Mouse (Mus musculus) adrenal gland, adult 2 months (tissue): ENCODE data around the gene Ubash3b. TPM values are rescaled to one million over a fixed set of nuclear protein-coding genes. Genes with fewer than 3 reads are reported as not detected.

Experiments
- DNase-seq: peaks from one replicate; pipeline ENCODE4 v3.0.0; 2021
- polyA plus RNA-seq: library from polyadenylated mRNA; depleted of rRNA; stranded (reverse); fragments of >200 nt; gene quantifications from 2 replicates; pipeline ENCODE4 v1.2.3, GENCODE M21; 2012
- total RNA-seq, 2 experiments: library from RNA; stranded (reverse); gene quantifications; 2 replicates each; pipeline ENCODE4 v1.2.3; 2021

Gene Ubash3b
- total and polyA plus RNA-seq, 3 experiments, result 1.9 to 2.5 (median 2.1) TPM

DNA sequence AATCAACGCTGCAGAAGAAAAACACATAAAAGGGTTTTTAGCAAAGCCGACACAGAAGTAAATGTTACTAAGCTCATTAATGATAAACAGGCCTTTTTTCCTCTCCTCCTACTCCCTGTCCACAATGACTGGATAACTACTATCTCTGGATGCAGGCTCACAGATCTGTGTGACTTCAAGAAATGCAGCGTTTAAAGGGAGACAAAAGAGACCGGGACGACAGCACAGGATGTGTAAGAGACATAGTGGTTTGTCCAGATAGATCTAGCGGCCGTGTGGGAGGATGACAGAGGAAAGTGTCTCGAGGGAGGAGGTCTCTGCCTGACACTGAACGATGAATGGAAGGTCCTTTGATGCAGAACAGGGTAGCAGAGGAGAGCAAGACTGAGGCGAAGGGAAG is 5.4 kb upstream of the Ubash3b start:
- no peak for DNase-seq

DNA sequence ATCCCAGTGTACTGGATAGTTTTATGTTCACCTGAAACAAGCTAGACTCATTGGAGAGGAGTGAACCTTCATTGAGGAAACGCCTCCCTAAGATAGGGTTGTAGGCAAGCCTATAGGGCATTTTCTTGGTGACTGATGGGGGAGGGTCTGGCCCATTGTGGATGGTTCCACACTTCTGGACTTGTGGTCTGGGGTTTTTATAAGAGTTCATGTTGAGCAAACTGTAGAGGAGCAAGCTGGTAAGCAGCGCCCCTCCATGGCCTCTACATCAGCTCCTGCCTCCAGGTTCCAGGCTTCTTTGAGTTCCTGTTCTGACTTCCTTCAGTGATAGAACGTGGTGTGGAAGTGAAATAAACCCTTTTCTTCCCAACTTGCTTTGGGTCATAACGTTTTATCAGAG is 866 bp upstream of the Ubash3b start:
- no peak for DNase-seq

DNA sequence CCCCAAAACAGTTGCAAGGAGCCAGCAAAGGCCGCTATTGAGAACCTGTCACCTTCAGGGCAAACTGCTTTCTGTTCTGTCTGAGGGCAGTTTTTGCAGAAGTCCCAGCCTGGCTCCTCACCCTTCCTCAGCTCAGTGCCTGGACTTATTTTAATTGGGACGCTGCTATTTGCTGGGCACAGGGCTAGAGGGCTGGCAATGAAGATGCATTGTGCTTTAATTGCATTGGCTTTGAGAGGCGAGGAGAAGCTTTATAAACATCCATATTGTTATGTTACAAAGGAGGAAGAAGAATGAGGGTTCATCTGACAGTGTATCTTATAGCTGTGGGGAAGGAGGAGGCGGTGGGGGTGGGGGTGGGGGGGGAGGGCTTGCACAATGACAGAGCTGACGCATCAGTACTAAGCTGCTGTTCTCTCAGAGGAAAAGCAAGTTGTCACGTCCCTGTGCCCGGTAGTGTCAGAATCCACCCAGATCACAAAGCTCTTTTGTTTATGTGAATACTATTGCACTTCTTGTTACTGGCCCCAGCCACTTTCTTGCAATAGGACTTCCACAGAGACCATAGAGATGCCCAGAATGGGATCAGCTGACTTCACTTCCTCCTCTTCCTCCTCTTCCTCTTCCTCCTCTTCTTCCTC is 841 bp downstream of the Ubash3b start:
- DNase-seq, result no peak

DNA sequence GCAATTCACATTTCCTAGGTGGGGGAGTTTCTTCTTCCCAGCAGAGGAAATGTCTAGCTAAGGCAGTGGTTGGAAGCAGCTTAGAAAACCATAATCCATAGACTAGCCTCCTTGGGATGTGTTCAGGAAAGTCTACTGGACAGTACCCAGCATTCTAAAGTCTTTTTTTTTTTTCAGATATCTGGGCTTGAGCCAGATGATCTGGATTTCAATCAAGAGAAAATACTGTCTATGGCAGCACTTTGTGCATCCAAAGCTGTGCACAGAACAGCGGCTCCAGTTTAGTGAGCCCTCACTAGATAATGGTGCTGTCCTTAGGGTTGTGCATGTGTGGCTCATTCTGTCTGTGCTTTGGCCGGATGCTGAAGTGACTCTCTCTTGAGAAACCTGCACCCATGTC is 2.3 kb downstream of the Ubash3b start:
- DNase-seq, result no peak

DNA sequence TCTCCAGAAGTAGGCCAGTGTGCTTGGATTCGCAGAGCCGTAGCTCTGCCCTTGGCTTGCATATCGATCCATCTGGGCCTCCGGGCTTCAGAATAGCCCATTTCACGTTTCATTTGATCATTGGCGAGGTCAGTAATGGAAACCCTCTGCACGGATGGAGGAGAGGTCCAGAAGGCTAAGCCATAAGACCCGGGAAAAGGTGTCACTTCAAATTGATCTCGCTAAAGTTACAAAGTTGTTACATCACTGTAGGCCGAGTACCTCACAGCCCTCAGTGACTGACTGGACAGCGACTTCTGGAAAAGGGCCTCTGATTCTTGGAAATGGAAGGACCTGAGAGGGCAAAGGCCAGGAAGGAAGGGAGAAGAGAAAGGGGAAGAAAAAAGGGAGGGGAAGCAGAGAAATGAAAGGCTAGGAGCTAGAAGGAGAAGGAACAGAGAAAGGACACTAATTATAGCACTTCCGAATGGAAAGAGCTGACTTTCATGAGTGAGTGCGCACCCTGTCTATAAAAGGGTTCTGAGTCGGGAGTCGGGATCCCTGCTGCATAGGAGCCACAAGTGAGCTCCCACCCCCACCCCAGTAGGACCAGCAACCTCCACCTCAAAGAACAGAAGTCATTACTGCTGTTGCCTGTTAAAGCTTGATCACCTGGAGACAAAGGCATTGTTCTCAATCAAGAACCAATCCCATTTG is 3.5 kb downstream of the Ubash3b start:
- no peak for DNase-seq

DNA sequence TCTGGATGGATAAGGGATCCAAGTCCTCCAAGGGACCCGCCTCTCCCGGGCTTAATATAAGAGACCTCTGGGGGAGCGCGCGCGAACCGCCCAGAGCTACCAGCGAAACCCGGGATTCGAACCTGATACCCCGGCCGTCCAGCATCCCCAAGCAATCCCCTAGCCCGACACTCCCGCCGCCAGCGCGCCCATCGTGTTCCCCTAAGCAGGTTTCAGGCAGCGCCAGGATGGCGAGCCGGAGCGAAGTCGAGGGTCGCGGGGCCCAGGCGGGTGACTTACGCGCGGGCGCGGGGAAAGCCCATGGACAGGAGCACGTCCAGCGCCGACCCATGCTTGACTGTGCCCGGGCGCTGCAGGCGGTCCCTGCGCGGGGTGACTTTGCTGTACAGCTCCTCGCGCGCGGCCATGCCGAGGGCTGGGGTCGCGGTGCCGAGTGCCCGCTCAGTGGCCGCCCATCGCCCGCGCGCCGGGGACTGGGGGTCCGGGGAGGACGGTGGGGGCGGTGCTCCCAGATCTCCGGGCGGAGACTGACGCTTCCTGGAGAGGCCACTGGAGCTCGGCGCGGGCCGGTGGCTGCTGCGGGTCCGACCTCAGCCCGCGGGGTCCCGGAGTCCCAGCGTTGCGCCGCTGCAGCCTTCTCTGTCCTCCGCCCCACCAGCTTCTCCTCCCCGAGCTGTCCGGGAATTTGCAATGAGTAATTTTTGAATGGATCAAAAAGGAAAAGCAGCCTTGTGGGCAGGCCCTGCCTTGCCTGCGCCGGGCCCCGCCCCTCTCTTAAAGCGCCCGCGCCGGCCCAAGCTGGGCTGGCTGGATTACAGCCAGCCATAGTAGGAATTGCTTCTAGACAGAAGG is 4.3 kb downstream of the Ubash3b start:
- DNase-seq, result peak; percentile 89

DNA sequence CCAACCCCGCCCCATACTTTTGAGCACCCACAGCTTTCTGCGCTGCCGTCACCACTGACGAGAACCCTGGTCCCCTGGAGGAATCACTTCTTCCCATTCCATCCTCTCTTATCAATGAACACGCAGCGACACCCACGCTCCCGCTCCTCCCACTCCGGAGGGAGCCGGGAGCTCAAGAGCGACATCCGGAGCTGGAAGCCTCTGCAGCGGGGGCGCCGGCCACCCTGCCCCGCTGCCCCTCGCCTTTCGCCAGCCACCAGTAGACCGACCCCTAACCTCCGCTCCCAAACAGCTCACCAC is 4.8 kb downstream of the Ubash3b start:
- DNase-seq, result peak; percentile 30

DNA sequence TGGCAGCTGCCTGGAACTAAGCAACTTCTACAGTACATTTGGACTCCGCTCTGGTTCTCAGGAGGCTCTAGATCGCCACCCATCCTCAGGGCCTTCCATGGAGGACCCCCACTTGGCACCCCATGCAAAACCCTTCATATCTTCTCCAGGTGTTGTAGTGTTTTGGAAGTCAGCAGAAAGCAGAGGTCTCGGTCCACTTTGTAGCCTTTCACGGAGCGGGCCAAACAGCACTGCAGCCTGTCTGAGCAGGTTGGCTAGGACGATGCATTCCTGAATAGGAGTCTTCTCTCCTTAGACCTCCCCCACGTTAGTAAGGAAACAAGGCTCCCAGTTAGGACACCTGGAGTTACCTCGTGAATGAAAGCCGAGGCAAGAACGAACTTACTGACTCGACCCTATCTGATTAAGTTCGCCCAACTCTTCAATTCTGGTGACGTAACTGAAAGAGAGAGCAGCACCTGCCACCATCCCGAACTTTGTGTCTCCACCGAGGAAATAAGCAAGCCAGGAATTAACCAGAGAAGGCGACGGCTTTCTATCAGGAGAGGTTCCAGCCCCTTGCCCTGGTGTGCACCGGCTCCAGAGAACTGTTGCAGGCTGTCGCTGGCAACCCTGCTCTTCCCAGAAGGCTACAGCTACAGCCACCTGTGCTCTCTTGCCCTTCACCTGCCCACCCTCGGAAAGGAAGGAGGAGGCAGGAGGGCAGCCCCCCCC is 5.3 kb downstream of the Ubash3b start:
- no peak for DNase-seq

DNA sequence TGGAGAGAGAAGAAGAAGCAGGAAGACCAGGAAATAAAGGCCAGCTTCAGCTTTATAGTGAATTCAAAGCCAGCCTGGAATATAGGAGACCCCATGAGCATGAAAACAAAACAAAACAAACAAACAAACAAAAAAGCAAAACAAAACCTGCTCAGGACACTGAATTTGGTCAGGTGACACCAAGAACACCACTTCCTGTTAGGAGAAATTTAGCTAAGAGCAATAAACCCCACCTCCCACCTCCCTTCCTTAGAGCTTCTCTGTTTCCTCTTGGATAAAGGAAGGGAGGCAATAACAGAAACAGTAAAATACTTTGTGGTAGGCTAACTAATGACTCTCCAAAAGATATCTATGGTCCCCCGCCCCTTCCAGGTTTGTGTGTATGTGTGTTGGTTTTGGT is 7.5 kb downstream of the Ubash3b start:
- no peak for DNase-seq

DNA sequence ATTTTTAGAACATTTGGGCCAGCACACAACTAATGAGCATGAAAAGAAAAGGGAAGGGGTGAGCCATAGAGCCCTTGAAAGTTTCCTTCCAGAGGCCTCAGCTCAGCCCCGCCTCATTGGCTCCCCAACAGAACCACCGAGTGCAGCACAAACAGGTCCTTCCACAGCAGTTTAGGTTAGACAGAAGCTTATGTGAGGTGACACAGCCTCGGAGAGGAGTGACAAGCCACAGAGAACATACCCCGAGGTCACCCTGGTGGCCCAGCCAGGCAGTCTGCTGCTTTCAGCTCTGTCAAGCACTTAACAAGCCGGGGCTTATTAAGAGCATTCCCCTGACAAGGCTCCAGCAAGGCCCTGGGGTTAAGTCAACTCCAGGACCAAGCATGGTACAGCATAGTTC is 8.4 kb downstream of the Ubash3b start:
- no peak for DNase-seq

DNA sequence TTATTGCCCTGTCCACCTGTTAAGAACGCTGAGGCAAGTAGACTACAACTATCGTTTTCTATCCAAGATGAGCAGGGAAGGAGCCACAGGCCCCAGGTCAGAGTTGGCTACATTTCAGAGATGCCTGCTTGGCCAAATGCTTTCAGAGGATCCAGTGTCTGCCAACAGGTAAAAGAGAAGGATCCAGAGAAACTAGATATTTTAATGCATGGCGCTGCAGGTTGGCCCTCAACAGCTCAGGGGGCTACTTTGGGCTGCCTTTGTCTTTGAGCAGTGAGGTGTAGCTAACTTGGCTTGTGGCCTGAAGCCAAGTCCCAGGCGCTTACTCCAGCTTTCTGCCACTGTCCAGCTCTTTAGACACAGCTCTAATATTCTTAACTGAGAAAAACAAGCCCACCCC is 10.0 kb downstream of the Ubash3b start:
- no peak for DNase-seq

DNA sequence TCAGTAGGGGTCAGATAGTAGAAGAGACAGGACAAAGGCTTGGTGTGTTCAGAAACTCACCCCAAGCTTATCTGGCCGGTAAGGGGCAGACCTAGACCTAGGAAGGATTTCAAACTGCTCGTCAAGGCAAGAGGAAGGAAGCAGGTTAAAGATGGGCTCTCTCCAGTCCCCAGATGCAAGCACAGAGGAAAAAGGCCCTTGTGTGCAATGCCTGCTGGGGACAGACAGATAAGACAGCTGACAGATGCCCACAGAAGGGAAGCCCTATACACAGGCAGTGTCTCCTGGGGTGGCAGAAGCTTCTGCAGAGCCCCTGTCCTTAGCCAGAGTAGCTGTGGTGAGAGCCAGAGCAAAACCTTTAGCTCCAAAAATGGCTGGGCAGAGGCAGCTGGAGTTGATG is 11.6 kb downstream of the Ubash3b start:
- no peak for DNase-seq

DNA sequence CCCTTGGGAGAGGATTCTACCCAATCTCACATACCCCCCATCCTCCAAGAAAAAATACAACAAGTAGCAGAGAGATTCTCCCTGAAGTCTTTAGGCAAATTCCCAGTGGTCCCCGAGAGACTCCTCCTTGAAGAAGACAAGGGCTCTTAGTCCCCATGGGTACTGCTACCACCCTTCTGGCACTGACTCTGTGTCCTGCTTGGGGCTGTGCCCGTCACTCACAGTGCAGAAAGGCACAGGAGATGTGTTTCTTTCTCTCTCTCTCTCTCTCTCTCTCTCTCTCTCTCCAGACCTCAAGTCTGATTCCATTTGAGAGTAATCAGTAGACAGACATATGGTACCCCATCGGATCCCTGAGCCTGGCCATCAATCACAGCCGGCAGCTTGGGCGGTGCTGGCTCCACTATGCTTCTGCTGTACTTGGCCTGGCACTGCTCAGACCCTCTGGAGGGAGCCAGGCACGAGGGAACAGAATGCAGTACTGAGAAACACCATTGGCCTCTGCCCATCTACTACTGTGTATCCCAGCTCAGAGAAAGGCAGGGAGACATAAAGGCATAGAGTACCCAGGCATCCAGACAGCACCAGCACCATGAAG is 12.3 kb downstream of the Ubash3b start:
- DNase-seq, result no peak

DNA sequence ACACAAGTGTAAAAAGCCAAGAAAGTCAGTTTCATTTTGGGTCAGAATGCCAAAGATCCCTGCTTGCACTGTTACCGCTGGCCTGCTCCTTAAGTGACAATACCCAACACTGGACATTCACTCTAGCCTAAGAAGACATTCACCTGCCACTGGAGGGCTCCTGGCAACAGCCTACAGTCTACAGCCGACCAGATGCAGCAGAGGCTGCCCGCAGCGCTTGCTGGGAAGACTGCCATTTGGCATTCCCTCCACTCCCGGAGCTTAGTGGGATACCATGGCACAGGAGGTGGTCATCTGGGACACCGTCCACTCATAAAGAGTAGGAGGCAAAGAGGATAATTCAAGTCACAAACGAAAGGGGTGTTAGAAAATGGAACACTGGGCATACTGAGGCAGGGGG is 12.9 kb downstream of the Ubash3b start:
- no peak for DNase-seq

DNA sequence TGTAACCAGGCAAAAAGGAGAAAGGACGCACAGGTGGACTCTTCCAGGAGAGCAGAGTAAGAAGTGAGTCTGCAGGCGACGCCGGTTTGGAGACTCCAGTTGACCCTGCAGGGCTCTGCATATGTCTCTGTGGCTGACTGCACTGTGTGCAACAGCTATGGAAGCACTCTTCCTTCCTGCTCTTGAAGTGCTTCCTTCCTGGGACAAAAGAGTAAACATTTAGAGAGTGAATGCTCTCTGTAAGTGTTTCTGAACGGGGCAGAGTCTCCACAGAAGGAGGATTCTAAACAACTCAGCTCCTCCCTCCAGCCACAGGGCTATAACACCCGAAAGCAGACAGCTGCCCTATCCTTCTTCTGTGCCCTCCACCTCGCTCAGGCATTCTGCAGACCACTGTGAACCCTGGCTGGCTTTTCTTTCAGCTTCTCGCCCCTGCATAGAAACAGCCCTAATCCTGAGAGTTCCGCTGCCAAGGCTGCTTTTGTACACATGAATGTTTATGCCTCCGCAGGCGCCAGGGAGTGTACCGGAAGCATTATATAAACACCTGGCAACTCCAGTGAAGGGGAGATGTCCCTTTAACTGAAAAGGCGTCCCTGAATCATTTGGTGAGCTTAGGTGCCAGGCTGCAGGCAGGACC is 14.2 kb downstream of the Ubash3b start:
- no peak for DNase-seq

DNA sequence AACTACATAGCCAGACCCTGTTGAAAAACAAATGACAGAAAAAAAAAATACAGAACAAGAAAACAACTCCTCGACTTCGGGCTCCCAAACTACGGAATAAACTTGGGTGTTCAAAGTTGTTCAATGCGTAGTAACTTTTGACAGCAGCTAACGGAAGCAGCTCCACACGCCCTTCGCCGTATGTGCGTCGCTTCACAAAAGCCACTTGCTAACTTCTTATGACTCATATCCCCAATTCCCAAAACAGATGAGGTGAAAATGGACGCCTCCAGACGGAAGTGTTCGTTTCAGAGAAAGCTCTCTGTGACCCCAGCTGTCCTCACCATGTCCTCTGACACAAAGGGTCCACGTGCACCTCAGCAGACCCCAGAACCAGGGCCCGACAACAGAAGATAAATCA is 17.7 kb downstream of the Ubash3b start:
- no peak for DNase-seq

DNA sequence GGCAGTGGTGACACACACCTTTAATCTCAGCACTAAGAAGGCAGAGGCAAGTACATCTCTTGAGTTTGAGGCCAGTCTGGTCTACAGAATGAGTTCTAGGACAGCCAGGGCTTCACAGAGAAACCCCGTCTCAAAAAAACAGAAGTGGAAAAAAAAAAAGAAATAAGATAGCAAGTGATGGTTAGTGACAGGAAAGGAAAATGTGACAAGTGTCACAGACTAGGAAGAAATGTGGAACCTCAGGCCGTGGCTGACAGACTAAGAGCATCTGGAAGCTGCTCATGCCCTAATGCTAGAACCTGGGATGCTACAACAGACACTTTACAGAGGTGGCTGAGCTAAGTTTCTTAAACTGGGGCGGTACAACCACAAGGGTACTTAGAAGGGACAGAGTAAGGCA is 18.4 kb downstream of the Ubash3b start:
- DNase-seq, result no peak

DNA sequence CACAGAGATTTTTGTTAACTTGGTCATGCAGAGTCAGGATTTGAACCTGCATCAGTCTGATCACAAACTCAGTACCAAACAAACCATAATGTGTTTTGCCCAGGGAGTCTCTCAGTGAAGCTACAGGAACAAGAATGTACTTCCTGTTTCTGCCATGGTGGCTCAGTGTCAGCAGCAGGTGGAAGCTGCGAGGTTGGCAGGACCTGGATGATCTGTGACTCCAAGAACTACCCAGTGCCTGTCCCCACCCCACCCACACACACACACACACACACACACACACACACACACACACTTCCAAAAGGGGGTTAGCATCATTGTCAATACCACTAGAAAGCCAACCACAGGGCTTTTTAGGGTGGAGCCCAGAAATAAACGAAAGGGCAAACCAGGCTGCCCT is 20.5 kb downstream of the Ubash3b start:
- DNase-seq, result no peak

DNA sequence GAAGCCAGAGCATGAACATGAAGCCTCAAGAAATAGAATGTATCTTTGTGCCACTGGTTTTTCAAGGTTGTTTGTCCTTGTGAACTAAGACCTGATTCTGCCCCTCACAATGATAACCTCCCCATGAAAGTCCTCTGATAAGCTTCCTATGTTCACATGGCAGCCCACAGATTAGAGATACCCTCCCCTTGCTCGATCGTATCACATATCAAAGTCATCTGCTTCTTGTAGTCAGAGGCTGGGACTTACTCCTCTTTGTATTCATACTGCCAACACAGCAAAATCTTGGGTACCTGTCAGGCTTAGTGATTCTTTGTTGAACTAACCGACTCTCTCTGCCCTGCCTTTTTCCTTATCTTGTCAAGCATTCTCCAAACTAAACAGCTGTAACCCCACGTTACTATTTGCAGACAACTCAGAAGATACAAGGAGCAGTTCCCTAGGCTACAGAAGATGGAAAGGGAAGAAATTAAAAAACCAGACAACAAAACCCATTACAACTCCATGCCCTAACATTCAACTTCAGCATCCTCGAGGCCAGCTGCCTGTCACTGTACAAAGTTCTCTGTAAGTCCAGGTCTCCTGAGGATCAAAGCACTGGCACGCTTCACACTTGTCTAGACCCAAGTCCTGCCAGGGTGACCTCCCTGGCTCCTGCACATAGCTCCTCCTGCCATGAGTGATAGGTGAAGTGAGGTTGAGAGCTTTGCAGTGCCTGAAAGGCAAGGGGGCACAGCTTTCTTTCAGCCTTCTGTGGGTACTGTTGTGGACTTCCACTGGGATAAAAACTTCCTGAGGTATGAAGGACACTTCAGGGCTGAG is 22.3 kb downstream of the Ubash3b start:
- DNase-seq, result no peak

DNA sequence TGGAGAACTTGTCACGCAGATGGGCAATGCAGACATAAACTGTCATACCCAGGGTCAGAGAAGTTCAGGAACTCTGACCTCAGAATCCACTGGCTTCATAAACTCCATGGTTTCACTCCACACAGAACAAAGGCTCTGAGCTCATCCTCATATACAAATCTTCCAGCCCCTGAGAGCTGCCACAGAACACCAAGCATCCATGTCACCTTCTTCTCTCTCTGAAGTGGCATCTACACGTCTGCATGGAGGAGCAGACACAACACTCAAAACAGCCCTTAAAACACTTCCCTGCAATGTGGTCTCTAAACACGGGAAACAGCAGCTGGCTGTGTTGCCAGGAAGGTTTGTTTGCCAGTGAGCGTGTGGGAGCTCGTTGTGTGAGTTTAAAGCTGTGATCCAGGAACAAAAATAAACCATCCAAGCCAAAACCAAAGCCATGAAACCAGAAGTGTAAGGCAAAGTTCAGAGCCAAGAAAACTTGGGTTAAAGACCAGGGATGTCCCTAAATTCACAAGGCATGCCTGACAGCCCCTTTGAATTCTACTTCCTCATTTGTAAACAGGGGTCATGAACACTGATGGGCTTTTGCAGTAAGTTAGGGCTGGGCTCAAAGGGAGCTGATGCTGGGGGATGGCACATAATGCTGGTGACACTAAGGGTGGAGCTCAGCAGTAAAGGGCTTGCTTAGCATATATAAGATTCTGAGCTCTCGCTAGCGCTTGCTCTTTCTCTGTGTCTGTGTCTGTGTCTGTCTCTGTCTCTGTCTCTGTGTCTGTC is 24.6 kb downstream of the Ubash3b start:
- DNase-seq, result no peak
